Mouse (Mus musculus) adrenal gland, postnatal 4 days (tissue): Measurements from ENCODE around the gene Naa10. TPM values are rescaled to one million over a fixed set of nuclear protein-coding genes. Genes with fewer than 3 reads are reported as not detected.
A peak's percentile ranks its signal among the peaks of the same experiment; 100 is the strongest.

Experiments
- DNase-seq, 2 experiments: peaks; one replicate each; pipeline ENCODE4 v3.0.0; 2021 to 2022; ENCODE audit warnings: low spot score in 2 of 2, mixed read lengths in 2 of 2
- total RNA-seq, 2 experiments: library from RNA; stranded (reverse); gene quantifications; 2 replicates each; pipeline ENCODE4 v1.2.3; 2021

The Naa10 gene
- total RNA-seq, 2 experiments from 2014 or later = 98.4 to 104 TPM

DNA sequence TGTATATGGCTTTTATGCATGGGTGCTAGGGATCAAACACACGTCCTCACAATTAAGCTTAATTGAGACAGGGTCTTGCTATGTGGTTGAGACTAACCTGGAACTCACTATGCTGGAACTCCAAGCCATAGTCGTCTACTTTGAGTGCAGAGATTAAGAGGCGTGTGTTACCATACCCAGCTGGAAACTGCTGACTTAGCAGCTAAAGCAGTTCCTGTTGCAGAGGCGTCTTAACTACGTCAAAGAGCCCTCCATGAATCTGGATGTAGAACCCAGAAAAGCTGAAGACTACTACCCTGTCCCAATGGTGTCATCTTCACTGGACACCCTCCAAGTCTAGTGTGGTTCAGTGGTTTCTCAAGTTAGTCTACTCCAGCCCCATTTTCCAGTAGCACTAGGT, 3.1 kb downstream of the Naa10 start:
- DNase-seq = no peak

DNA sequence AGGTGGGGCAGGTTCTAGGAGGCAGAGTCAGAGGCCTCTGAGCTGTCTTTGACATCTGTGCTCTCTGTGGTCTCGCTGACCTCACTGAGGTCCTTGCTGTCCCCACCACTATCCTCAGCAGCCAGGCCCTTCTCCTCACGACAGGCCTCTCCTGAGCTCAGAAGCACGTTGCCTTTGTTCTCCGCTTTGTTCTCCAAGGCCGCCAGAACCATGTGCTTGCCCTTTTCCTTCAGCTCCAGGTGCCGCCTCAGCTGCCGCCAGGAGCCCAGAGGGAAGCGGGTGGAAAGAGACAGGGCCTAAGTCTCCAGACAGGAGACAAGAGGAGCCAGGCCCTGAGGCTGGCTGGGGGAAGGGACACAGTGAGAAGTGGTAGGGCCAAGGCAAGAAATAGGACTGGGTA, 4.8 kb downstream of the Naa10 start:
- DNase-seq = no peak

DNA sequence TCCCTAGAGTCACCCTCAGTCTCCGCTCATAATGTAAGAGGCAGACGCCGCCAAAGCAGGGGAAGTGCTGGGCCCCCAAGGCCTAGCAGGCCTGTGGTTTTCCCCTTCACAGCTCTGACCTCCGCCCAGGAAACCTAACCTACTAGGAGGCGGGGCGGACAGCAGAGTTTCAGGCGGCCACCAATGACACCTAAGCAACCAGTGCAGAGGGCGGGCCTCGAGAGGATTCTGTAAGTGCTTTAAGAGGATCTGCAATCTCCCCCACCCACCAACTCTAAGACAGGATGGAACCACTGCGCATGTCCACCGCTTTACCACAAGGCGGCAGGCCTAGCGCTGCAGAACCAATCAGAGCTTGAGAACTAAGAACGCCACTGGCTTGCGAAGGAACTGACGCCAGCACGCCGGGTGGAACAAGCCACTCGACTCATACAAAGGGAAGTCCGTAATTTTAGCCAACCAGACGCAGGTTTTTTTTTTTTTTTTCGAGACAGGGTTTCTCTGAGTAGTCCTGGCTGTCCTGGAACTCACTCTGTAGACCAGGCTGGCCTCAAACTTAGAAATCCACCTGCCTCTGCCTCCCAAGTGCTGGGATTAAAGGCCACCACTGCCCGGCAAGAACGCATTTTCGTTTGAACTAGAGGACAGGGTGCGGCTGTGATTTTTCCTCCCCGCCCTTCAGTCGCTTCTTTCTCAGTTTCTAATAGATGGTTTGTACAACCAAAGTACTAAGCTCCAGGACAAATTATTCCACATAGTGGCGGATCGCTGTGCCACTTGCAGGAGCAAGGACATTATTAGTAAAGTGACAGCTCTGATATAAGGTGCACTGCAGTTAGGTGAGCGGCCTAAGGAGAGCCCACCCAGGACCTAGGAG, 6.7 kb downstream of the Naa10 start:
- DNase-seq = peak; percentile 31 to 64

DNA sequence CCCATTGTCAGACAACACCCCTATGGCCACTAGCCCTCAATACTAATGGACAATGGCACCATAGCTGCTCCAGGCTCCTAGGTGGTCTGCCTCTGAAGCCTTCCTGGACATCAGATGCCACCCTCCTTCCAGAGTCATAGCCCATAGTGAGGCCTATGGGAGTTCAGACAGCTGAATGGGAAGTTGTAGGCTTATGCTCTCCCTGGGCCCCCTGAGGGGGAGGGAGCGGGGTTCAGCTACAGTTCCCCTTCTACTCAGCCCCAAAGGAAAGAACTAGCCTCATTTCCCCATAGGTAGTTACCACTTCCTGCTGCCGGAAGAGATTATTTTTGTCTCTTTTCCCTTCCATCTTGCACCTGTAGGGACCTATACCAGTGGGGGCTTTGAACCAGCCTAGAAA, 10.2 kb downstream of the Naa10 start:
- DNase-seq = no peak

DNA sequence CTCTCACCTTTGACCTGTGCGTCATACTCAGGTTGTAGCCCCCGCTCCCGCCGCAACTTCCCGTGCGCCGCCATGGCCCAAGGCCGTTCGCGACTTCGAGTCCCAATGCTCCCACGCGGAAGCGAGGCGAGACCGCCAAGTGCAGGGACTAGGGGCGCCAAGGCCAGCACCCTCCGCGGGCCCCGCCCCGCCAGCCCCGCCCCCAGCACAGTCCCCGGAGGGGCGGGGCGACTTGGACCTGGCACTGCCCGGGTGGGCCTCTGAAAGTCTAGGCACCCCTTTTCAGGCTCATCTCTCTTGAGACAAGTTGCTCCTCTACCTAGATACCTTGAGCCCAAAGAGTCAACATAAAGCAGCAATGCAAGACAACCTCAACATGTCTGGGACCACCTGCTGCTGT, 10.6 kb downstream of the Naa10 start:
- no peak for DNase-seq

DNA sequence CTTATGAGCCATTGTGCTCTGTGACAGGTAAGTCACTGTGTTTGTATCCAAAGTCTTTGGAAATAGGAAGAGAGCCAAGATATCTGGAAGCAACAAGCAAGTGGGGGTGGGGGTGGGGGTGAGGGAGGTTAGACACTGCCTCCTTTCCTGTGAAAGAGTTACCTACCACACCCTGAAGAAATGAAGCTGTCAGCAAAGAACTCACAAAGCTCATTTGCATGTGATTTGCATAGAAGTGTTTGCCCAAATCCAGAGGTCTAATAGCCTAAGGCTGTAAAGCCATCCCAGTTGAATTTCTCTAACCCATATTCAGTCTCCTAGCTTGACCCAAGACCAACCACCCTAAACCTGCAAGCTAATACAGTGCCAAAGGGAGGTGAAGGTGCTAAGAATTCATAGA, 11.3 kb downstream of the Naa10 start:
- DNase-seq = no peak

DNA sequence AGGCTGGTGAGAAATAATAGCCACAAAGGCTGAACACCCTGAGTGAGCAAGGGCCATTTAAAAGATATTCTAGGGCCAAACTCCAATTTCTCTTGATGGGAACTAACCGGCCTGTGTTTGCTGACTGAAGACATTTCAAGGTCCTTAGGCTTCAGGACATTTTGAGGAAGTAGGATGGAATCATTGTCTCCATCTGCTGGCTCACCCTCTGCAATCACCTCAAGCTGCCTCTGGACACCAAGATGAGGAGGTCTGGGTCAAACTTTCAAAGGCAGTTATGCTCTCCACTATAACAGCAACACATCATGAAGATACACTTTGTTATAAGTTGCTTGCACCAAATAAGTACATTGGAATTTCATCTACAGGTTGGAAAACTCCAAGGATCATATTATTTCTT, 11.7 kb downstream of the Naa10 start:
- DNase-seq = no peak

DNA sequence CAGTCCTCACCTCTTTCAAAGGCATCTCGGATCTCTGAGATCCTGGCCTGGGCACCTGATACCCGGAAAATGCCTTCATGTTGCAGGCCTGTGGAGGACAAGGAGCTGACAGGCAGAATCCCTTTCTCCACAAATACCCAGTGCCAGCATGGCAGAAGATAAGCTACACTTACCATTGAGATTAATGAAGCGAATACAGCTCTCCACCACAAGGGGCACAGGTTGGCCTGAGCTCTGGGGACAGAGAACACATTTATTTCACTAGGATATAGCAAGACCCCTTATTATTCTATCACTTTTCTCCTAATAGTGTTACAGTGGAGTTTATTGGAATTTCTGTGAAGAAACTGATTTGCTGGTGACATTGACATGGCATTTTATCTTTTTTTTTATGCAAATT, 23.8 kb downstream of the Naa10 start:
- DNase-seq = no peak

DNA sequence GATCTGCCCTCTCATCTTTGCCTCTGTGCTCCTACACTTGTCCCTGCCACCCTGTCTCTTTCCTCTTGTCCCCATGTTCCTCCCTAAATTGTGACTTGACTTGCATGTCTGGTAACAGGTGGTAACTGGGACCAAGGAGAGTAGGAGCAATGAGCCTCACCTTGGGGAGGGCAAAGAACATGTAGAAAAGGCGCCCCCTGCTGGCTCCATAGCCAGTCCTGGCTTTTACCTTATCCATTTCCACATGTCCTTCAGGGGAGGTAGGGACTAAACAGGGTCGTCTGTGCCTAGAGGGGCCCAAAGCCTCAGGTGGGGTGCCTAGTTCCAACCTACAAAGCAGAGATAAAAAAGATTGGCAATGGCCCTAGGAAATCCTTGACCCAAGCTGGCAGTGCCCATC, 26.0 kb downstream of the Naa10 start, which contains the start of gene L1cam:
Gene L1cam (minus strand): TSS at position 387 of the 400 bp plus-strand sequence.
- no peak for DNase-seq

DNA sequence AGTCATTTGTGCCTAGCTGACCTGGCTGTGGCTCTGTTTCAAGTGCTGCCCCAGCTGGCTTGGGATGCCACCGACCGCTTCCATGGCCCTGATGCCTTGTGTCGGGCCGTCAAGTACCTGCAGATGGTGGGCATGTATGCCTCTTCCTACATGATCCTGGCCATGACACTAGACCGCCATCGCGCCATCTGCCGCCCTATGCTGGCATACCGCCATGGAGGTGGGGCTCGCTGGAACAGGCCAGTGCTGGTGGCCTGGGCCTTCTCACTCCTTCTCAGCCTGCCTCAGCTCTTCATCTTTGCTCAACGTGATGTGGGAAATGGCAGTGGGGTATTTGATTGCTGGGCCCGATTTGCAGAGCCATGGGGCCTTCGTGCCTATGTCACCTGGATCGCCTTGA, 28.9 kb downstream of the Naa10 start:
- no peak for DNase-seq

DNA sequence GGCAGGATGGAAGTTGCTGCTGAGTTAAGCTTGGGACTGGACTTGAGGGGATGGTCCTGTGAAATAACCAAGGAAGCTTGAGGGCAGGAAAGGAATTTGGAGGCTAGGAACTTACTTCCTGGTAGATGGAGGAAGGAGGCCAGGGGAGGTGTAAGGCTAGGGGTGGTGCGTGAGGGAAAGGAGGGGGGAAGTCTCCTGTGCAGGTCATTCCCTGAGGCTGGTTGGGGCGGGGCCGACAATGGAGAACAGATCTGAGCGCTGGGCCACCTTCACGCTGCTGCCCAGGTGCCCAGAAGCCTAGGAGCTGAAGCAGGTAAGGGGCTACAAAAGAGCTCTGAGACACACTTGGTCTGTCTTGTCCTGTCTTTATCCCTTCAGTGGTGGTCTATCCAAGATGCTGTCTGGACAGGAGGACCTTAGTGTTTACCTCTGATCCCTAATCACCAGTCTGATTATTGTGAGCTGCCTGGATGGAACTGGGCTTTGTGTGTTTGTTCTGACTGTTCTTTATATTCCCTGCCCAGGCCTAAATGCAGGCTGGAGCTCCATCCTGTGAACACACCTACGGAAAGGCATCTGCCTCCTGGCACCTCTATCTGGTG, 30.1 kb downstream of the Naa10 start, which contains the start of gene Avpr2:
Gene Avpr2 (plus strand): TSS at position 552 of the 602 bp plus-strand sequence.
- no peak for DNase-seq

DNA sequence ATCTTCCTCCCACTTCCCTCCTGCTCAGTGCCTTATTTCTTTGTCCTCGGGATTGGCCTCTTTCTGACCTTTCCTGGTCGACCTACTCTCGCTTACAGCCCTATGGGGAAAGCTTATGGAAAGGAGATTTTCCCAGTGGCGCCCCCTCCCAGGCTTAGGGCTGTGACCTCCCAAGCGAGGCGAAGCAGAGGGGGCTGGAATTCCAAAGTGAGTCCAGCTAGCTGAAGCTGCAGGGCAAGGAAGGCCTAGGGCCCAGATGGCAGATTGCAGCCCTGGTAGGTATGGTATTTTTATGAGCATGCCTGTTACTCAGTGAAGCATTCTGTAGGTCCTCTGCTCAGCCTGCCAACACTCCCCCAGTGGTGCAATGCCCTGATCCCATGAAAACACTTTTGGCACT, 40.3 kb downstream of the Naa10 start:
- DNase-seq = no peak

DNA sequence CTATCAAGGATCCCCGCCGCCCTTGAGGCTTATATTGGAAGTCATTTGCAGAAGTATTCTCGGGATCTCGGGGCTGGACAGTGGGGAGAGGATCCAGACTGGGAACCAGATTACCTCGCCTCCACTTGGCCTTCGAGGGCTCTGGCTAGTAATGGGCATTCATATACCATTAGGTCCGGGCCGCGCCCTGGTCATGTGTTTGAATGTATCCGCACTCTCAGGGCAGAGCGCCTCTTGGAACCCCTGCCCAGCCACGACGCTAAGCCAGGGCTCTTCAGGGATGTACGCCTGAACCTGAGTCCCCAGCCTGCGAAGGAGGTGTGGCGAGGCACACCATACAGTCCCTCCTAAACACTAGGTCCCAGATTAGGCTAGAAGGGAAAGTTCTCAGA, 40.7 kb downstream of the Naa10 start:
- no peak for DNase-seq

DNA sequence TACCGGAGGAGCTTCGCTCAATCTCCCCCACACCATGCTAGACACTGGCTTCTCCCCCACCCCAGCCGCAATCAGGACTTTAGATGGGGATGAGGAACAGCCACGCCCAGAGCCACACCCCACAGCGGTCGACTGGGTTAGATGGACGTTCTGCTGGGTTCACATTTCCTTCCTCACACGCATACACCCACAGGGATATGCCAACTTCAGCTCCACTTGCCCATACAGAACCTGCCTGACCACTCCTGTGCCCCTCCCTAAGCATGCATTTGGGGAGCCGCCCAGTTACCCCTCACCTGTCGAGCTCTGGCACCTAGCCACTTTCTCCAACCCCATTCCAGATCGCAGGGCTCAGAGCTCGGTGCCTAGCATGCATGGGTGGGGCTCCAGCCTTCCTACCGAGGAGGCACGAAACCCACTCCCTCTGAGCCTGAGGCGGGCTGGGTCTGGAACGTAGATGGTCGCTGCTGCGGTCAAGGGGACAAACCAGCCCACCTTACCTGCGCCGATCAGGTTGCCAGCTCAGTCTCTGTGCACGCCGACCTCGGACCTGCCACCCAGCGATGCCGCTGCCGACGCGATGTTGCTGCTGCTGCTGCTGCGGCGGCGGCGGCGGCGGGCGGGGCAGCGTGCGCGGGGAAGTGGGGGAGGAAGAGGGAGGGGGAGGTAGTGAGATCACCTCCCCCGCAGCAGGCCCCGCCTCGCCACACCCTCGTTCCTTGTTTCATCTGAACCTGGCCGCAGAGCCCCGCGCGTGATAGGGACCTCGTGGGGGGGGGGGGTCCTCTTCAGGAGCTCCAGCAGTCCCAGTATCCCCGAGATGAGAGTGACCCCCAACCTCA, 41.3 kb downstream of the Naa10 start:
- no peak for DNase-seq

DNA sequence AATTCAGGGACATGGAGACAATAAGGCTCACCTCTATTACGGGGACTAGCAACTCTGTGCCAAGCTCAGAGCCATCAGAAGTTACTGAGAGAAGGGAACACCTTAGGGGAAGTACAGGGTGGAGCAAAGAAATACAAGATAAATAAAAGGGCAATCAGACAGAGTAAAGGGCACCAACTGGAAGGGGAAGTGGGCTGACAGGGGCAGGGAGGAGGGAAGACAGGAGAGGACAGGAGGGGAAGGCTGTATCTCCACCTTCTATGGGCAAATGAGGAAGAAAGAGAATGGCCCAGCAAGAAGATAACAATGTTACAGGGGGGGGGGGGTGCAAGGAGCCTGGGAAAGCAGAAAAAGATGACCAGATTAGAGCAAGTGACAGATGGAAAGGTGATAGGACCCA, 44.7 kb downstream of the Naa10 start:
- no peak for DNase-seq

DNA sequence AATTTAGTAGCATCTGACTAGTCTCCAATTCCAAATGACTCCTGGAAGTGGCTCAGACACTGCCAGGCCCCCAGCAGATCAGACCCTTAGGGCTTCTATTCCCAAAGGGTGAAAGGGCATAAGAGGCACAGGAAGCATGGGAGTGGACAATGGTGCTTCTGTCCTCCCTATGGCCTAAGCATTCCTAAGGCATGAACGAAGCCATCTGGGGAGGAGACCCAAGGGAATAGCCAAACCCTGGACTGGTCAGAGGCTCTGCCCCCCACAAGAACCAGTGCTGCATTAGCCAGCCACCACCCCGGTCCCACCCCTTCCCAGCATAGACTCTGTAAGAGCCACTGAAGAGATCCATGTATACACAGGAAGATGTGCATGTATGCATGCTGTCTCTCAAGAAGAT, 45.9 kb downstream of the Naa10 start:
- DNase-seq = no peak

DNA sequence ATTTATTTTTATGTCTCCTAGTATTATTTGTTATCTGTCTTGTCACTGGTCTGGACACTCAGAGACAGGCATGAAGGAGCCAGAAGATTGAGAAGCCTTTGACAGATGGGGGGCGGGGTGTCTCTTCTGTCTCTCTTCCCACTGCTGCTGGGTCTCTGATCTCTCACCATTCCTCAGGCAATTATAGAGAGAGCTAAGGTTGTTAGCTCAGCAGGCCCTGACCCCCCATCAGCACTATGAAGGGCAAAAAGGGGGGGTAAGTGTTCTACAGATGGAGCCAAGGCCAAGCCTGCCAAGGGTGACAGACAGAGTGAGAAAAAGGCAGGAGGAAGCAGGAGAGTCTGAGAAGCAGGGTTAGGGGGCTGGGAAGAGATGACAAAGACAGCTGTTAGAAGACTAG, 49.8 kb downstream of the Naa10 start:
- no peak for DNase-seq

DNA sequence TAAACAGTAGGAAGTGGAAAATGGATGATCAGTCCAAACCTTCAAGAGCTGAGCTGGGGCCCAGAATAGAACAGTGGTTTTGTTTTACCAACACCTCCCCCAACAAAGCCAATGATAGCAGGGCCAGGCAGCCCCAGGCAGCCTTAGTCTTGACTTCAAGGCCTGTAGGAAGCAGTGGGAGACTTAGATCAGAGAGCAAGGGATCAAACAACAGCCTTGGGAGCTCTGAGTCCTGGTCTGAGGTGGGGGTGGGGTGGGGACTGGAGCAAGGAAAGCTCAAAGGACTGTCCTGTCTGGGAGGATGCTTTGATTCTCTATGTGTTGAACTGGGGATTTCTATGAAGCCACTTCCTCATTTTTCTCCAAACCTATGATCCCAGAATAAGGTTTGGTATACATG, 50.3 kb downstream of the Naa10 start:
- DNase-seq = no peak

DNA sequence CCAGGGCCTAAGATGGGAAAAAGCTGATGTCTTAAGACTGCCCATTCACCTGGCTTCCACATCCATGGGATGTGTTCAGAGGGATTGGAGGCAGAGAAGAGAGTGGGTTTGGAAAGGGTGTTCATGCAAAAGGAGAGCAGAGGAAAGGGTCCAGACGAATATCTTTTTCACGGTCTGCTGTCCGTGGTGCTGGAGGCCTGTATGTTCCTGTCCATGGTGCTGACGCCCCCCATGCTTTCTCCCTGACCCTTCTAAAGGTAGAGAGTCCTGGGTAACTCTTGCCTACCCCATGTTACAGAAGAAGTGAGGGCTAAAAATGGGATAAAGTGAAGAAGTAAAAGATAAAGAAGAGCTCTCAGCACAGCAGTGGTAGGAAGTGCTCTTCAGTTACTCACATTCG, 52.4 kb downstream of the Naa10 start:
- DNase-seq = no peak

DNA sequence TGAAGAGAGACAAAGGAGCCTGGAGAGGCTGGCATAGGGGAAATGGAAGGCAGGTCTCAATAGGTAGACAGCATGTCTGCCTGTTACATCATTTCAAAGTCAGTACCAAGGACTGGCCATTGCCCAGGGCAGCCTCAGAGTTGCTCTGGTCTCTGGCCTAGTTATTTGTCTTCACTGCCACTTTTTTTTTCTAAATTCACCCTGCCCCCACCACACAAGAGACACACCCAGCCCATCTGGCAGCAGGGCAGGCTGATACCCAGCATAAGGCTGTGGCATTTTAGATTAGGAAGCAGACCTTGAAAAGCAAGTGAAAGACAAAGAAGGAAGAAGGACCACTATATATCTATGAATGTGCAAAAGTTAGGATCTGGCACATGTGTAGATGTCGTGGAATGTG, 53.9 kb downstream of the Naa10 start:
- DNase-seq = no peak

DNA sequence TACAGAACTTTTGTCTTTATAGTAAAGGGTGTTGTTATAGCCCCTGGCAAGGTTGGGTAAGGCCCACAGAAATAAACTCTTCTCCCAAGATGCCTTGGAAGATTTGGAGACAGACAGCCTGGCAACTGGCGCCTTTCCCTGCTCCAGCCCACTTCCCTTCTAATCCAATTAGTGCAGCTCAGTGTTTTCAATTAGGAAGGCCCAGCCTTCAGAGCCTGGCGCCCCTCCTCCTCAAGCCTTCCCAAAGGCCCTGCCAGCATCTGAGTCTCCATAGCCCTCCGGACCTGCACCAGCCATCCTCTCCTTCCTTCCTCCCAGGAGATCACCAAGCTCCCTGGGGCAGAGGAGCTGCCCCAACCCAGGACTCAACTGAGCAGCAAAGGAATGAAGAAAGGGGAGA, 54.5 kb downstream of the Naa10 start:
- no peak for DNase-seq
